Mouse (Mus musculus): ENCODE data around the gene Pla2r1. TPM values are rescaled to one million over a fixed set of nuclear protein-coding genes. Genes with fewer than 3 reads are reported as not detected.

Gene Pla2r1
- polyA plus RNA-seq, 2 experiments from 2014 or later, result not detected

DNA sequence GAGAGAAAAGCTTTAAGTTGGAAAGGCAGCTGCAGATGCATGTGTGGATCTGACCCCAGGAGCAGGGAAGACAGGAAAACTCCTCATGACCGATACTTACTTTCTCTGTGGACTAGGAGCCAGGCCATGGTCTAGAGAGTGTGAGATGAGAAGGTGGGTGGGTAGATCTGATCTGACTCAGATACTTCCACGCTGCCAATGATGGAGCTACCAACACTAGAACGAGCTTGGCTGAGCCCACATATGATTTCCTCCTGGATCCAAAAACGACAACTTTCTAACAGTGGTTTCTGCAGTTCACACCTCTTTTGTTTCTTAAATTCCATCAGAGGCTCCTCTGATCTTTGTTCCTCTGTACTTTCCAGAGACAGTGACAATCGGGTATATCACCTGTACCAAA, 151.4 kb downstream of the Pla2r1 start:
- no peak for ATAC-seq

DNA sequence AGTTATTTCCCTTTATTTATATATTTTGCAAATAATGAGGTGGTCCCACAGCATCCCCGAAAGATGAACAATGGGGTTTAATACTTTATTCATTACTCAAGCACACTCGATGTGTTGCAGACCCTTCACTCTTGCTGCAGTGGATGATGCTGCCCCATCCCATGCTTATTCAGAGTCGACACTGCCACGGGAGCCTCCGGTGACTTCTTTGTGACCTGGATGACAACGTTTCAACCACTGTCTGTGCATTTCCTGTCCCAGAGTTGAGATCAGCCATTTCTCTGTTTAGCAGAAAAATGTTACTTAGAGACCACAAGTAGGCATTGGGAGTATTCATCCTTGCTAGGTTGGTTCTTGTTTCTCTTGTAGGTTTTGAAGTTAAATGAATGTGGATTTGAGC, 159.3 kb downstream of the Pla2r1 start:
- ATAC-seq, result no peak

DNA sequence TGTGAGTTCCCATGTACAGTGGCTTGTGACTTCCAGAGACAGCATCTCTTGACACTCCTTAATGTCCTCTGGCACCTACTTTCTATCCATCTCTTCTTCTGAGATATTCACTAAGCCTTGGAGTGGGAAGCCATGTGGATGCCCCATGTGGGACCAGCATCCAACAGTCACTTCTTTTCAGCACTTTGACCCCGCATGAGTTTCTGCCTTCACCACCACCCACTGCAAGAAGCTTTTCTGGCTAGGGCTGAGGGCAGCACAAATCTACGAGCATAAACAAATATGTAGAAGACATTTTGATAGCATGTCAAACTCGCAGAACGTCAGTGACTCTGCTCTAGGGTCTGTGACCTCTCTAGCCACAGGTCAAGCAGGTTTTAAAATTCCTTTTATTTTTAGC, 160.8 kb downstream of the Pla2r1 start:
- ATAC-seq, result no peak

DNA sequence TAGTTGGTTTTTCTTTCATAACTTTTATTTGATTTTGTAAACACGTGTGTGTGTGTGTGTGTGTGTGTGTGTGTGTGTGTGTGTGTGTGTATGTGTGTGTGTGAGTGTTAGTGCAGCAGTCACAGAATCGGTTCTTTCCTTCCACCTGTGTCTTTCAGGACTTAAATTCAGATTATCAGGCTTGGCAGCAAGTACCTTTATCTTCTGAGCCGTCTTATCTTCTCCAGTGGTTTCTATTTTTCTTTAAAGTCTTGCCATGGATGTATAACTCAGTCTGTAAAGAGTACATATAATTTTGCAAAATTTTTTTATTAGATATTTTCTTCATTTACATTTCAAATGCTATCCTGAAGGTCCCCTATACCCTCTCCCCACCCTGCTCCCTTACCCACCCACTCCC, 165.7 kb downstream of the Pla2r1 start:
- no peak for ATAC-seq

DNA sequence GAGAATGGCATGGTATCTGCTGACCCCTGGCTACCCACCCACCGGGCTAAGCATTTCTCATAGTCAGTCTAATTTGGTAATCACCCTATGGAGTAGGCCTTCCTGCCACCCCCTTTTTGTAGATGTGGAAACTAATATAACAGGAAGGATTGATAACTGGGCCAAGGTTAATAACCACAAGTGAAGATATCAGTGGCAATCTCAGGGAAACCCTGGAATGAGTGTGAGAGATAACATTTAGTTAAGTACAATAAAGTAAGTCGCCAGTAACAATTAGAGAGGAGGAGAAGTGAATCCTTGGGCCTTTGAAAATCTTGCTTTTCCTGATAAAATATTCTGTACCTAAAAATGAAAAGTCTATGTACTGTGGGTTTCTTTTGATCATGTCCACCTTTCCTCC, 166.3 kb downstream of the Pla2r1 start:
- no peak for ATAC-seq

DNA sequence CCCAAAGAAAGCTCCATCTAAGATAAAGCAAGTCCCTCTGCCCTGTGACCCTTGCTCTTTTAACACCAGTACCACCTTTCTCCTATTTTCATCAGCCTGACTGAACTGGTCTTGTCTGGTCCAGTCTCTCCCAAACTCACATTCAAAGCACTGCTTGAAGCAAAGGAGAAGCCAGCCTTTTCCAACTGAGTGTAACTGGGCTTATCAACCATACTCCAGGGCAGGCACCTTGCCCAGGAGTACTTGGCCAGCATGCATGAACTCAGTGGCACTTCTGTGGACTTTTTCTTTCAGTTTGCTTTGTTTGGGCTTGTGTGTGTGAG, 168.4 kb downstream of the Pla2r1 start:
- ATAC-seq, result no peak

DNA sequence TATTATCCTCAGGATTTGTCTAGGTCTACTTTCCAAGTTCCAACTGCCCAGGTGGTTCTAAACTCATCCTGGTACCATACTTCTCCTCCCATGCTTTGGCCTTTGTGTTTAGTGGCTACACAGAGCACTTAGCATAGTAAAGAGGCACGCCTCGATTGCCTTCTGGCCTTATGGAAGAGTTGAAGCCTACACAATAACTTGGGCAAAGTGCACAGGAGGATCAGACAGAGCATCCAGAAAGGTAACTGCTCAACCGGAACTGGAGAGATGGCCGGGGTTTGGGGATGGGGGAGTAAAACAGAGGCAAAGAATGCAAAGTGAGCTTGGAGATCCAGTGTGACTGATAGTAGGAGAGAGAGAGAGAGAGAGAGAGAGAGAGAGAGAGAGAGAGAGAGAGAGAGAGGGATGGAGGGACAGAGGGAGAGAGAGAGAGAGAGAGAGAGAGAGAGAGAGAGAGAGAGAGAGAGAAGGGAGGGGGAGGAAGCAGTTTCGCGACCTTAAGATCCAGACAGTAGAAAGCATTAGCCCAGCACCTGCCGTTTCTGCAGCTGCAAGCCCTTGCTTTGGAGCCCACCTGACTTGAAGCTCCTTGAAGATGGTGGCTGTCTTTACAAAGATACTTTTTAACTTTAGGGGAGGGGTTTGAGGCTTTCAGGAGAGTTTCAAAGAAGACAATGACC, 168.9 kb downstream of the Pla2r1 start:
- no peak for ATAC-seq

DNA sequence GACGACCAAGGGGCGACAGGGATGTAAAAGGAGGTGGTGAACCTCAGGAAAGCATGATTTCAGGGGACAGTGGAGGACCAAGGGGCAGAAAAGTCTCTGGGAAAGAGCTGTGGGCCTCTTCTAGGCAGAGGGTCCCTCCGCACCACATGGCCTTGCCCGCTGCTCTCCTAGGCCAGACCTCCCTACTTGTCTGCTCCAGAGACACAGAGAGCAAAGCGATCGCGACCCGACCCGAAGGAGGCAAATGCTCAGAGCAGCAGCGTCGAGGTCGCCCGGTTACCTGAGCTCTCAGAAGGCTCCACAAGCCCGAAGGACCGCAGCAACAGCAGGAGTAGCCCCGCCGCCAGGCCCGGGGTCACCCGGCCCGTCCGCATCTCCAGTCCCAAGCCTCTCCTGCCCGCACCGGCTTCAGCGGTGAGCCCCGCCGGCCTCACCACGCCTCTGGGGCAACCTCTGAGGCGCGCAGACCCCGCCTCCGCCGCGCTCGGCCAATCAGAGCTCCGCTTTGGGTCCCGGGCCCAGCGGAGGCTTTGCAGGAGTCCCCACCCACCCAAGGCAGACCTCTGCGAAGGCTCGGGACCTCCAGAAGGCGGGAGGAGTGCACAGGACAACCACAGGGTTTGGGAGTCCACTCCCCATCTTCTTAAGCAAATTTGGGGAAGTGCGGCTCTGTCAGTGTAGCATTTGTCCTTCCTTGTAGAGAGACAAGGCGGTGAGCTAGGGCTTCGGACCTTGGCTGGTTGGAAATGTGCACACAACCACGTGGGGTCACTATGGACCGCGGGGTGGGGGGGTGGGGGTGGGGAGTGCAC, 170.0 kb downstream of the Pla2r1 start, which contains the start of gene Ly75:
Gene Ly75 (minus strand): TSS at position 446 of the 812 bp plus-strand sequence.
- ATAC-seq, result peak; percentile 86

DNA sequence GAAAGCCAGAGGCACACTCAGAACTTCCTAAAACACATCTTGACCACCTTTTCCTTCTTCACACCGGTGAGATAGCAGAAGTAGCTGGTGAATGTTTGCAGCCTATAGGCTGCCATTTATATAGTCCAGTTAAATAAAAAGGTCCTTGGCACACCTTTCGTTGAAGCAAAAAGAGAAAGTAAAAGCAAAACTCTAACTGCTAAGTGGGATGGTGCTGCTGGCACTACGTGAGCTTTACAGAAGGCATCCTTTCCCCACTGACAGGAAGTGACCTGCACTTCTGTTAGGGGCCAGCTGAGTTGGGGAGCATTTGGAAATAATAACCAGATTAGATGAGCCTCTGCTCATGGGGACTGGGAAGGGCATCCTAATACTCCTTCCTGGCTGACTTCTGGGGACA, 170.8 kb downstream of the Pla2r1 start:
- ATAC-seq, result peak; percentile 86

DNA sequence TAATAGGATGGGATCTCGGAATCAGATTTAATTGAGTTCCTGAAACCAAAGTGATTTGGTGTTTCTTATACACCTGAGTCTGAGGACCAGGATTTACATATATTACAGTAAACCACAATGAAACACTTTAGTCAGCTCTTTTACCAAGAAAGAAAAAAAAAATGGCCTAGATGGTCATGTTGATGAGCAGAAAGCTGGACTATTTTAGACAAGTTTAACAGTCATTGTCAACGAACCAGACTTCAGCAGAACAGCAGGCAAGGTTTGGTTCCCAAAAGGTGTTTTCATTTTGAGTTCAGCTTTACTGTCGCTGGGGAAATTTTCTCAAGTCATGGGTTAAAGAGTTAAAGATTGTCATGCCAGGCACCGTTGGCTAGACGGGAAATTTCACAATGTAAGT, 175.8 kb downstream of the Pla2r1 start:
- no peak for ATAC-seq

DNA sequence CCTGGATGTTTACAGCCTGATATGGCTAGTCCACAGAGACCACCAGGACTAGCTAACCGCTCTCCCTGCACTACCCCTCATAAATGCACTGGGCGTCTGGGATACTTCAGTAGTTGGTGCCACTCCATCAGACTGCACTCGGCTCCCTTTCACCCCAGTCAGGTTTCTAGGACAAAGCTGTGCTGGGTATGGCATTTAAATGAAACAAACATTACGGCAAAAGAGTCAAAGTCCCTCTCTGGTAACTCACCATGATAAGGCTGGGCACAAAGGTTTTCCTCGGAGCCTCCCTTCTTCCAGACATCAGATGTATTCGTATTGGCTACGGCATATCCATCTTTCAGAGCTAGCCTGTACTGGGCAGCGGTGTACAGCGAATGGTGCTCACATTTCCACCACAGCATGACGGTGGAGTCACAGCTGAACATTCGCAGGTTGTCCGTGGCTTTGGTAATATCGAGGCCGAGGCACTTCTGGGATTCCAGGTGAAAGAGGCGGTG, 177.4 kb downstream of the Pla2r1 start:
- ATAC-seq, result no peak

DNA sequence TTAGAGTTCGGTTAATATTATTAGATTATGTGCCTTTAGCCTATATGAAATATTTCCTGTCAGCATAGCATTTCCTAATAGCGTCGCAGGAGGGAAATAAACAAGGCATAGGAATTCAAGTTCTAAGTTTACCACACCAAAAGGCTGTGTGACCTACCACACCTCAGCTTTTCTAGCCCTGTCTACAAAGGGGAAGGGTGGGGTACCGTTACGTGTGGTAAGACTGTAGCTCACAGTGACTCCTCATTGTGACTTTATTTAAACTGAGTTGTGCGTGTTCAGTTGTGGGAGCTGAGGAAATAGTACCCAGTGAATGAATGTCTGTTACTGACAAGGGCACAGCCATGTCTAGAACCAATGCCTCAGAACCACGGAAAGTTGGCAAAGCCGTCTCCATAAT, 178.0 kb downstream of the Pla2r1 start:
- no peak for ATAC-seq

DNA sequence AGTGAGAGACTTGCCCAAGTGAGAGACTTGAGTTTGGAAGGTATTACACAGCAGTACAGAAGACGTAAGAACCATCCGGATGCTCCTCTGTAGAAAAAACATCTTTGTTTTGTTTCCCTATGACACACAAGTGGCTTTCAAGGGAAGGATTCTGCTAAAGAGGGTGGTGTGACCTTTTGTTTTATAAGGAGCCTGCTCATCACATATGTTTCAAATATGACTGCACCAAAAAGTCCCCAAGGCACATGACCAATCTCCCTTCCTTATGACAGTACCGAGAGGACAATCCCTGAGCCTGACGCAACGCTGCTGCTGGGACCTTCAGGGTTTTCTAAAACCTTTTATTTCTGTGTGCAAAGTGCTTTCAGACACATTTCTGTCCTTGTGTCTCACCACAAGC, 182.9 kb downstream of the Pla2r1 start:
- peak; percentile 70 for ATAC-seq

DNA sequence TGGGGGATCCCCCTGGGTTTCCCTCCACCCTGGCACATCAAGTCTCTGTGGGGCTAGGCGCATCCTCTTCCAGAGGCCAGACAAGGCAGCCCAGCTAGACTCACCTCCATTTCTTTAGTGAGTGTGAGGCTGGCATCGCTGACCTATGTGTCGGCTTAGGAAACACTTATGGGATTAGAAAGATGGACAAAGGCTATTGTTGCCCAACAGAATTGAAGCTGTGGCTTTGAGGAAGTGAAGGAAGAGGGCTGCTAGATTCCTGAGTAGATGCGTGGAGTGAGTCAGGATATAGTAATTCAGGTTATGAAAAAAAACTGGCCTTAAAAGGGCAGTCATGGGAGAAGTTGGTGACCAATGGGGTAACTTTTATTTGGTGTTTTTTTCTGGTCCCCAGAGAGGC, 183.7 kb downstream of the Pla2r1 start:
- no peak for ATAC-seq

DNA sequence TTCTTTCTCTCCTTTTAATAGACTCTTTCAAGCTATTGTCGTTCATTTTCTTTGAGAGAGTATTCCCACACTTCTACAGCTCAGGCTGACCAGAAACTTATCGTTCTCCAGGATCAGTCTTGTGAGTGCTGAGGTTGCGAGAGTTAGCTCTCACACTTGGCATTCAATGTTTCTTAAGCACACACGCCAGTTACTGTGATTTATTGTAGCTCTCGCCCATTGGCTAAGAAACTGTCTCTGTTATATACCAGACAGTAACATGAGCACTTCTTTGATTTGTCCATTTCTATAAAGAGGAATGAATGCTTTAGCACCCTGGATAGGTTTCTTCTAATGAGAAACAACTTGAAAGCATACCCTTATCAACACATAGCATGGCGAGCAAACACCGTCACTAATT, 185.2 kb downstream of the Pla2r1 start:
- ATAC-seq, result no peak

Other genes starting within 250 kb of the Pla2r1 start
- gene Ly75, start 170.0 kb downstream of the Pla2r1 start, polyA plus RNA-seq (2017; shearing (Covaris generic)), result 10 to 100 TPM; 13.2 to 14.7 TPM
- under 1 TPM in 1 of 2 experiments, not detected in 1; 0.11 TPM for gene Itgb6, start 169.3 kb upstream of the Pla2r1 start, polyA plus RNA-seq (2017; shearing (Covaris generic))